Mouse (Mus musculus): ENCODE data around the gene Lipt1. TPM values are rescaled to one million over a fixed set of nuclear protein-coding genes. Genes with fewer than 3 reads are reported as not detected.
A peak's percentile ranks its signal among the peaks of the same experiment; 100 is the strongest.

Lipt1 gene
- 1 to 10 TPM; 6.8 to 7.4 TPM for total RNA-seq (2021)
- long read RNA-seq, experiment 1, transcript Lipt1-201 (2 exons, 1,485 nt): major isoform, 10 of 10 reads
- long read RNA-seq, experiment 1, partial matches to known transcripts: 0 of 10 reads
- long read RNA-seq, experiment 1, other reads (novel, unspliced or antisense): 0 of 10 reads
- long read RNA-seq, experiment 2, transcript Lipt1-201 (2 exons, 1,485 nt): major isoform, 6 of 10 reads
- long read RNA-seq, experiment 2, partial matches to known transcripts: 0 of 10 reads
- long read RNA-seq, experiment 2, other reads (novel, unspliced or antisense): 2 of 10 reads

DNA sequence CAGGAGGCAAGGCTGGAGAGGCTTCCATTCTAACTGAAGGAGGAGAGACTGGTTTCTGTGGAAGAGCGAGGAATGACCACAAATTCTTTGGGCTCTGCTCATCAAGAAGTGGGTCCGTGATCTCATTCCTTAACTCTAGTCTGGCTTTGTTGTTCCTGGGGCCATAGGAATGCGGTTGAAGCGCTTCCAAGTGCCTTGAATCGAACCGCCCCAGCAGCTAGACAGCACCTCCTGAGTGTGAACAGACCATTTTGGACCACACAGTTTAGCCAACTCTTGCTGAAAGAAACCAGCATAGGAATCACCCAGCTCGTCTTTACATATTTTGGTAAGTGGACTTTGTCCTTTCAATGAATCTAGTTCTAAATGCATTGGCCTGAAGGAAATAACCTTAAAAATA lies at the start of gene Lipt1:
Gene Lipt1 (plus strand): TSS at position 35 of the 400 bp plus-strand sequence.
- no peak for DNase-seq (ENCODE audit: low spot score in 2 of 2)

DNA sequence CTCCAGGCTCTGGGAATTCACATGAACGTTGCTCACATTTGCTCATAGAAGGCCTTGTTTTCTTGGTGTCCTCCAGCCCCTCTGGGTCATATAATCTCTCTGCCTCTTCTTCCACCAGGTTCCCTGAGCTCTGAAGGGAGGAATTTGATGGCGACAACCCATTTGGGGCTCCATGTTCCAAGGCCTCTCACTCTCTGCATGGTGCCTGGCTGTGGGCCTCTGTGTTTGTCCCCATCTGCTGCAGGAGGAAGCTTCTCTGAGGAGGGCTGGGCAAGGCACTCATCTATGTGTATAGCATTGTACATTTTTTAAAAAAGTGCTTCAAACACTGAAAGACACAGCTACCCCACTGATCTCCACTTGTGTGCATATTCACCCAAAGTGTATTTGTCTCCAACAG lies 39.9 kb upstream of the Lipt1 start:
- no peak for DNase-seq (ENCODE audit: low spot score in 2 of 2)

DNA sequence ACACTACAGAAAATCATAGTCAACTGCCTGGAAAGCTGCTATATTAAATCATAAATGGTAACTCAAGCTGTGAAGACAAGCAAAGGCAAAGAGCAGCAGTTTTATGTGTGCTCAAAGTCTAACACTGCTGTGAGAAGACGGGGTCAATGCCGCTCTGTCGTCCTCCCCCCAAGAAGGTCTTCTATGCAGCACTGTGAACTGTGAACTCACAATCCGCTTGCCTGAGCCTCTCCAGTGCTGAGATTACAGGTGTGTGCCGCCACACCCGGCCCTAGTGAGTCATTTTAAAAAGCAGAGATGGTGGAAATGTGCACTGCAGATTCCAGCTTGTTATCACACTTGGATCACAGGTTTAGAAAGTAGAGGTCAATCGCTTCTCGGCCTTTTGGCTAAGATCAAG lies 24.7 kb upstream of the Lipt1 start:
- DNase-seq (ENCODE audit: low spot score in 2 of 2): no peak

- DNase-seq (ENCODE audit: low spot score in 2 of 2): no peak
Measured at GRCm38 (mm10) chr1:37850696-37851095, 20.8 kb upstream of the Lipt1 start.

DNA sequence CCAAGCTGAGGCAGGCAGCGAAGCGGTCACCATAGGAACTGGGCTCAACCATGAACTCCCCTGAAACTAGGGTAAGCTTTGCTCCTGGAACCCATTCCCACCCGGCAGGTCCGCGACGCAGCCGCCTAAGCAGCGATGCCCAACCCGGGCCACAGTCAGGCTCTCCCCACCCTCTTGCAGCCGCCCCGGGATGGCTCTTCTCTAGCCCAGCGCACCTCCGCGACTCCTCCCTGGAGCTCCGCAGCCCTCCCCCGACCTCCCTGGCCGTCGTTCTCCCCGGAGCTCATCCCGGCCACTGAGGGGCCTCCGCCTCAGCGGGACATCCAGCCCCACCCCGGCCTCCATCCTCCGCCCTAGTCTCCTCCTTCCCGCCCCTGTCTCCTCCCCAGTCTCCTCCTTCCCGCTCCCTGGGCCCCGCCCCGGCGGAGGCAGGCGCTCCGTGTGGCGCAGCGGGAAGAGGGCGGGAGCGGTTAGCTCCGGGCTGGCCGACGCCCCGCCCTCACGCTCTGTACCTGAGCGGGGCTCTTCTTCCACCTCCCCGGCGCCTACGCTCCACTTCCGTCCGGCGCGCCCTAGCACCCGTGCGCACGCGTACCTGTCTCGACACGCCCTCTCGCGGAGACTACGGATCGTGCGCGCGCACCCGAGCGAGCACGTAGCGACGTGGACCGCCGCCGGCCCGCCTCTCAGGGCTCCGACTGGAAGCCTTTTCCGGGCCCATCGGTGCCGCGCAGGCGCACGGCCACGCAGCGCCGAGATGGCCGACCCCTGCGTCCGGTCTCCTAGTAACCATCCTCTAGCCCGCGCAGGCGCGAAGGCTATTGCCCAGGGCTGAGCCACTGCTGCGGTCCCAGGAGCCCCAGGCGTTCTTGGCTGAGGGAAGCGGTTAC lies 6.8 kb upstream of the Lipt1 start:
- peak; percentile 97 to 99 for DNase-seq (ENCODE audit: low spot score in 2 of 2)

DNA sequence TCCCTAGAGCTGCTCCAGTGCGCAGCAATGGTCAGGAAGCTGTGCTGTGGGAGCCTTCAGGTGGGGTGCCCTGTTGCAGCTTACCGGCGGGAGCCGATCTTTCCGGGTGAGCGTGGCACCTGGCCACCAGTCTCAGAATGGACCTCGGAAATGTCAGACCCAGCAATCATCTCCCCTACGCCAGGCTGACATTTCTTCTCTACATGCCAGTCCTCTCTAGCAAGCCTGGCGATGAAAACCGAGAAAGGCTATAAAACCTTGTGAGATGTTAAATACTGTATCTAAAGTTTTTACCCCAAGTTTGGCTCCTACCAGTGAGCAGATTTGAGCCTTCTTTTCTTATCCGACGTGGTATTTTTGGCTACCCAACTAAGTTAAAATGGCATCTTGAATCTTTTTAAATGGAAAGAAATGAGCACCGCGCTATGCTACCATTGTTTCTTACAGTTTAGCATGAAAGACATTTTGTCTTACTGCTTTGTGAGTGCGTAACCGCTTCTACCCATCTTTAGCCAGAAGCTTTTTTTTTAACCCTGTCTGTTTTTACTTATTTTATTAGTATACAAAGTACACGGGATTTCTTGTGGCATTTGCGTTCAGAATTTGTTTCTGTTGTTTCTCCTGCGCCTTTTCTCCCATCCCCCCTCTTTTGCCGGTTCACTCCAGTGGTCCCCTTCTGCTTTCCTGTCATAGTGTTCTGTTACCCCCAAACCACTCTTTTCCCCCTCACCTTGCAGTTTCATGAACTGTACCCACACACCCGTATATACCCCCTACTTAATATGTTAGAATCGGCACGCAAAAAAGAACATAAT lies 5.9 kb upstream of the Lipt1 start:
- no peak for DNase-seq (ENCODE audit: low spot score in 2 of 2)

DNA sequence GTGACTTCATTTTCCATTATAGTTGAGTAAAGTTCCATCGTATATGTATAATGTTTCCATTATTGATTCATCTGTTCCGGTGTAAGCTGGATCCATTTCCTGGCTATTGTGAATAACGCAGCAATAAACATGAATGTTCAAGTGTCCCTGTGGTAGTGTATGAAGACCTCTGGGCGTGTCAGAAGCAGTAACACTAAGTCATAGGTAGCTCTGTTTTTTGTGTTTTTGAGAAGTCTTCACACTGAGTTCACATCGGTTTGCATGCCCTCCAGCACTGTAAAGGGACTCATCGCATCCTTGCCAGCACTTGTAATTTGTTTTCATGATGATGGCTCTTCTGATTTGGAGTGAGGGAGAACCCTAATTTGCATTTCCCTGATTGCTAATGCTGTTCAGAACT lies 5.3 kb upstream of the Lipt1 start, which contains the start of gene Tsga10:
Gene Tsga10 (minus strand): TSS at position 144 of the 400 bp plus-strand sequence.
- DNase-seq (ENCODE audit: low spot score in 2 of 2): no peak

DNA sequence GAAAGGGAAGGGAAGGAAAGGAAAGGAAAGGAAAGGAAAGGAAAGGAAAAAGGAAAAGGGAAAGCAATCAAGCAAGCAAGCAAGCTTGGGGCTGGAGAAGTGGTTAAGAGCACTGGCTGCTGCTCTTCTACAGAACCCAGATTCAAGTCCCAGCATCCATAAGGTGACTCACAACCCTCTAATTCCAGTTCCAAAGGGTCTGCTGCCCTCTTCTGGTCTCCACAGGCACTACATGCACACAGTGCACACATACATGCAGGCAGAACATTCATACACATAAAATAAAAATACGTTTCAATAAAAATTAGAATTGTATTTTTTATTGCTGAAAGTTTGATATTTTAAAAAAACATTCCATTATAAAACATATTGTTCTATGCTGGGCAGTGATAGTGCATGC lies 4.5 kb upstream of the Lipt1 start:
- no peak for DNase-seq (ENCODE audit: low spot score in 2 of 2)

- no peak for DNase-seq (ENCODE audit: low spot score in 2 of 2)
Measured at GRCm38 (mm10) chr1:37867684-37868322, 3.7 kb upstream of the Lipt1 start.

GRCm38 (mm10) chr1:37868640-37869039 lies 2.9 kb upstream of the Lipt1 start:
- no peak for DNase-seq (ENCODE audit: low spot score in 2 of 2)

DNA sequence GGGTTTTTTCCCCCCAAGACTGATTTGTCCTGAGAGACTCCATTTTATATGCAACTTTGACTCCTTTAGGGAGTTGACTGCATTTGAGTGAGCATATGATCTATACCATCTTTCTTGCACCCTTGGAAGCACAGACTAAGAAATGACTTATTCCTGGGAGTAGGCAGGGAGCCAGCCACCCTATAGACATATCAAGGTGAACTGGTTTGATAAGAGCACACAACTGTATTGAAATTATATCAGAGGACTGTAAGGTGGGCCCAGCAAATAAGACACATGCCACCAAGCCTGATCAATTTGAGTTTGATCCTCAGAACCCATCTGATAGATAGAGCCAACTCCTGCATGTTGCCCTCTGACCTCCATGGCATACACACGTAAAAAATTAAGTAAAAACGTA lies 2.2 kb upstream of the Lipt1 start:
- no peak for DNase-seq (ENCODE audit: low spot score in 2 of 2)

- DNase-seq (ENCODE audit: low spot score in 2 of 2): peak; percentile 58 to 76
Measured at GRCm38 (mm10) chr1:37872131-37873067, 861 bp downstream of the Lipt1 start.

GRCm38 (mm10) chr1:37873157-37873556 lies 1.6 kb downstream of the Lipt1 start:
- DNase-seq (ENCODE audit: low spot score in 2 of 2): no peak

DNA sequence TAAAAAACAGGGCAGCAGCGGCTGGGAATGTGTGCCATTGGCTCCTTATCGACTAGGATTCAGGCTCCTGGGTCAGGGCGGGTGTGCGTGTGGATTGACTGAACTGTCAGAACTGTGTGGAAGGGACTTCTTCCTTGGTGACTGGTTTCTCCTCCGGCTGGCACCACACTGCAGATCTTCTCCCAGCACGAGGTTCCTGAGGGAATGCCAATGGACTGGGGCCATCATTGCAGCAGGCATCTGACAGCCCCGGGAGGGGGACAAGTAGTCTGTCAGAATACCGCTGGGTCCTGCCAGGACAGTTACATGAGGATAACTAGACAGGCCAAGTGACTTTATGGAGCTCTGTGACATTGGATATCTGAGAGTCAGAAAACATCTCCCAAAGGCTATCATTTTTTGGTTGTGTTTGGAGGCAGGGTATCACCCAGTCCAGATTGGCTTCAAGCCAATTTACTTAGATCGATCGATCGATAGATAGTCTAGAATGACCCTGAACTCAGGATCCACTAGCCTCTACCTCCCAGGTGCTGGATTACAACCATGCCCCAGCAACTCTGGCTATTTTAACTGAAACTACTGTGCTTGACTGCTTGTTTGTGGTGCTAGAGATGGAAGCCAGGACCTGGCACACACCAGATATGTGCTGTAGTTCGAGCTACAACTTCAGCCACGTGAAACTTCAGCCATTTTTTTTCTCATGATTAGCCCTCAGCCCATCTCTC lies 6.4 kb downstream of the Lipt1 start:
- DNase-seq (ENCODE audit: low spot score in 2 of 2): no peak

GRCm38 (mm10) chr1:37883411-37883810 lies 11.9 kb downstream of the Lipt1 start:
- DNase-seq (ENCODE audit: low spot score in 2 of 2): no peak

- no peak for DNase-seq (ENCODE audit: low spot score in 2 of 2)
Measured at GRCm38 (mm10) chr1:37884451-37884850, 12.9 kb downstream of the Lipt1 start.

DNA sequence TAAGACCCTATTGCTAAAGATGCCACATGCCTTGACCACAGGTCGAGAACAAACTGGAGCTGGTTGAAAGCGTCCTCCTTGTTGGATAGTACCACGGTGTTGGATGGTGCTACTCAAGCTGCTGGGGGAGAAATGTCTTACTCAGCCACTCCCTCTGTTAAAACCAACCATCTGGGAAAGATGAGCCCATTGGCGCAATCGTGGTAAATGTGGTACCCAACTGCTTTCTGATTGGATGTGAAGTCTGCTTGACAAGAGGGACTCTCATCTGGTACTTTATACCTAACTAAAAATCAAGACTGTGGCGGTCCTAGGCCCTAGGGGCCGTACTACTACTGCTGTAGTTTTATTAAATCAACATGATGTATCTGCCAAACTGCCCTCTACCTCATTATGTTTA lies 17.7 kb downstream of the Lipt1 start:
- DNase-seq (ENCODE audit: low spot score in 2 of 2): no peak

- peak; percentile 73 to 88 for DNase-seq (ENCODE audit: low spot score in 2 of 2)
Measured at GRCm38 (mm10) chr1:37890025-37890652, 18.6 kb downstream of the Lipt1 start, which contains the start of the genes Mitd1 and Mrpl30. Gene Mitd1, minus strand, starts transcription at chr1:37890411. Gene Mrpl30, plus strand, starts transcription at chr1:37890477.

- DNase-seq (ENCODE audit: low spot score in 2 of 2): no peak
Measured at GRCm38 (mm10) chr1:37891400-37891799, 19.9 kb downstream of the Lipt1 start.

Data from gastrocnemius, postnatal 4 days (tissue).